Mouse (Mus musculus): ENCODE measurements at regions not wholly inside any gene's neighbourhood (a gene's known extent, or its start where the extent isn't known, plus 50 kb on each side); places are given as distances from the start of the nearest gene placed in this dataset.
A peak's percentile ranks its signal among the peaks of the same experiment; 100 is the strongest.

GRCm38 (mm10) chrX:167152611-167153010 lies 56.5 kb downstream of the Tmsb4x start:
- Histone ChIP-seq H3K4me2 (no peak overlapping the region), H3K4me3 (no peak overlapping the region), H3K9ac (no peak overlapping the region), H3K4me1 (replicated peaks) (peaks cover 6% of the 10 kb centered on the region; the same call in 1 of the 2 replicates), H3K27me3 (no peaks in the 10 kb centered on the region), H3K27ac (peak overlapping the region; percentile 45; the same call in 1 of the 2 replicates), H3K9me3 (replicated peaks) (no peaks in the 10 kb centered on the region), H3K36me3 (no peaks in the 10 kb centered on the region)
- WGBS: 53% methylated on average over 4 of the region's 4 CpGs
- ATAC-seq (replicated peaks; ENCODE audit: insufficient number of reproducible peaks, insufficient read depth, low FRiP score, low read depth): no peak

DNA sequence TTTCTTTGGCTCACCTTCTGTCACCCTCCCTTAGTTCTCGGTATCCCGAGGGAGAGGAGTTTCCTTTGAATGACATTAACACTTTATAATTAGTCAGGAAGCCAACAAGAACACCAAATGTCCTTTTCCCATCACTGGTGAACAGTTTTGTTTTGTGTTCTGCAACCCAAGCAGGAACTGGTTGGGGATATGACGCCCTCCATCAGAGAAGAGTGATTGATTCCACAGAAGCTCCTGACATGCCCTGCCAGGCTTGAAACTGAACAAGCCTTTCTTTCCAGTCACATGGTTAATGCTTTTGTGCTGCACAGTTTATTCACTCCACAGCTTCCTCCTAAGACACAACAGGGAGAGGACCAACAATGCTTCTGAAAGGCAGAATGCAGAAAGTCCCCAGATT lies 57.8 kb downstream of the Tmsb4x start:
- H3K4me1 ChIP-seq (replicated peaks): peaks cover 6% of the 10 kb centered on the region; the same call in 1 of the 2 replicates
- no peak for ATAC-seq (replicated peaks; ENCODE audit: insufficient number of reproducible peaks, insufficient read depth, low FRiP score, low read depth)
- no peak overlapping the region for H3K4me3 ChIP-seq
- H3K4me2 ChIP-seq: no peak overlapping the region
- no peaks in the 10 kb centered on the region for H3K9me3 ChIP-seq (replicated peaks)
- 63% methylated on average over 3 of the region's 3 CpGs for WGBS
- peak overlapping the region; percentile 45; the same call in 1 of the 2 replicates for H3K27ac ChIP-seq
- H3K36me3 ChIP-seq: no peaks in the 10 kb centered on the region
- peaks cover 2% of the 10 kb centered on the region; the same call in 1 of the 2 replicates for H3K27me3 ChIP-seq
- no peak overlapping the region for H3K9ac ChIP-seq

- 75% methylated on average over 4 of the region's 4 CpGs for WGBS
- no peak overlapping the region for H3K4me3 ChIP-seq
- no peak for ATAC-seq (replicated peaks; ENCODE audit: insufficient number of reproducible peaks, insufficient read depth, low FRiP score, low read depth)
These were observed 59.7 kb downstream of the Tmsb4x start for GRCm38 (mm10) chrX:167149400-167149799.

GRCm38 (mm10) chrX:167146513-167147360 lies 62.4 kb downstream of the Tmsb4x start:
- H3K9me3 ChIP-seq (replicated peaks): no peaks in the 10 kb centered on the region
- no peak overlapping the region for H3K4me2 ChIP-seq
- no peak overlapping the region for H3K4me3 ChIP-seq
- H3K27me3 ChIP-seq: peaks cover 2% of the 10 kb centered on the region; the same call in 1 of the 2 replicates
- no peak overlapping the region for H3K27ac ChIP-seq
- no peak for ATAC-seq (replicated peaks; ENCODE audit: insufficient number of reproducible peaks, insufficient read depth, low FRiP score, low read depth)
- WGBS: 72% methylated on average over 8 of the region's 8 CpGs
- no peak overlapping the region for H3K9ac ChIP-seq
- no peaks in the 10 kb centered on the region for H3K4me1 ChIP-seq (replicated peaks)
- no peaks in the 10 kb centered on the region for H3K36me3 ChIP-seq

More at GRCm38 (mm10) chrX:167149400-167149799, 59.7 kb downstream of the Tmsb4x start:
- peaks cover 2% of the 10 kb centered on the region; the same call in 1 of the 2 replicates for H3K27me3 ChIP-seq
- no peaks in the 10 kb centered on the region for H3K9me3 ChIP-seq (replicated peaks)
- peaks cover 6% of the 10 kb centered on the region; the same call in 1 of the 2 replicates for H3K4me1 ChIP-seq (replicated peaks)
- no peak overlapping the region for H3K9ac ChIP-seq
- H3K27ac ChIP-seq: no peak overlapping the region
- H3K36me3 ChIP-seq: no peaks in the 10 kb centered on the region
- H3K4me2 ChIP-seq: no peak overlapping the region

DNA sequence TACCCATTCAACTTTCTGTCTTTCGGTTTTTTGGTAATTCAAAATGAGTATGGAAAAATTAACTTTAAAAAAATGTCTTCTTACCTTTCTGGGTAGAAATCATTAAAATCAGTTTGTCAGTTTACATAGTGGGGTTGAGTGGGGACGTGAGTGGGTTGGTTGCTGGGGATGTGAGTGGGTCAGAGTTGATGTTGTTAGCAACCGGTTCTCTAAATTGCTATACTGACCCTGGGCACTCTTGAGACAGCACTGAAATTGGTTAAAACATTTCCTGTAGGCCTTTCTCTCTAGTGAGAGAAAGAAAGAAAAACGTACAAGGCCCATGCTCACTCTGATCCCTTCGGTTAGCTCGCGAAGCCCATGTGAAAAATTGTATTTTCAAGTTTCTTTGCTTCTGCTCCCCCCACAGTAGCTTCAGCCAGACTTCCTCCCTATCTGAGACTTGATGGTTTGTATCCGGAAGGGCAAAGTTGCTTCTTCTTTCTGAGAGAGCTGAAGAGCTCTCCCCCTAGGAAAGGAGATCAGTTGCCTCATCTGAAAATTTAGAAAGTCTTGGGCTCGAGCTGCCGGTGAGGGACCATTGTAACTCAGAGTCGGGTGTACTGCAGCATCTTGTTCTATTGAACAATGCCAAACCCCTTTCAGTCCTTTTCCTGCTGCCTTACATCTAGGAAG lies 63.5 kb downstream of the Tmsb4x start:
- no peaks in the 10 kb centered on the region for H3K4me1 ChIP-seq (replicated peaks)
- H3K27me3 ChIP-seq: peaks cover 2% of the 10 kb centered on the region; the same call in 1 of the 2 replicates
- 65% methylated on average over 11 of the region's 11 CpGs for WGBS
- no peak overlapping the region for H3K9ac ChIP-seq
- H3K4me3 ChIP-seq: no peak overlapping the region
- no peak overlapping the region for H3K27ac ChIP-seq
- H3K4me2 ChIP-seq: no peak overlapping the region
- no peak for ATAC-seq (replicated peaks; ENCODE audit: insufficient number of reproducible peaks, insufficient read depth, low FRiP score, low read depth)
- no peaks in the 10 kb centered on the region for H3K9me3 ChIP-seq (replicated peaks)
- no peaks in the 10 kb centered on the region for H3K36me3 ChIP-seq

DNA sequence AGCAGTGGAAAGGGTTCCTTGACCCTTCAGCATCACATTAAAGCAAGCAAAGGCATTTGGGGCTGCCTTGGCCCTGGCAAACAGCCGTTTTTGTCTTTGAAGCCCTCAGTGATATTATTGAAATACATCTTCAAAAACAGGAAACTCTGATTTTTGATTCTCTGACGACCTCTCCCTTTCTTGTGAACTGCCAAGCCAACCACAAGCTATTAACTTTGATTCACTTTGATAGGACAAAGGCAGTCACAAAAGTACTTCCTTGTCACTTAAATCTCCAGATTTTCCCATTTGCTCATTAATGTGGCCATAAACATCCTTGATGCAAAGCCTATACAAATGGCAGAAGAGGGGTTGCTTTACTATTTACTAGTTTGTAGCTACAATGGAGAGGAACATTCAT lies 70.0 kb downstream of the Tmsb4x start:
- no peak overlapping the region for H3K27ac ChIP-seq
- no peaks in the 10 kb centered on the region for H3K36me3 ChIP-seq
- H3K4me2 ChIP-seq: no peak overlapping the region
- no peak overlapping the region for H3K9ac ChIP-seq
- H3K4me3 ChIP-seq: no peak overlapping the region
- H3K4me1 ChIP-seq (replicated peaks): no peaks in the 10 kb centered on the region
- no peaks in the 10 kb centered on the region for H3K9me3 ChIP-seq (replicated peaks)
- WGBS: 49% methylated on average over 2 of the region's 2 CpGs
- ATAC-seq (replicated peaks; ENCODE audit: insufficient number of reproducible peaks, insufficient read depth, low FRiP score, low read depth): no peak
- H3K27me3 ChIP-seq: no peaks in the 10 kb centered on the region

GRCm38 (mm10) chrX:167134250-167134649 lies 74.9 kb downstream of the Tmsb4x start:
- WGBS: 84% methylated on average over 3 of the region's 3 CpGs
- no peak for ATAC-seq (replicated peaks; ENCODE audit: insufficient number of reproducible peaks, insufficient read depth, low FRiP score, low read depth)
- Histone ChIP-seq H3K9me3 (replicated peaks) (no peaks in the 10 kb centered on the region), H3K27me3 (no peaks in the 10 kb centered on the region), H3K36me3 (no peaks in the 10 kb centered on the region), H3K4me3 (no peak overlapping the region), H3K9ac (no peak overlapping the region), H3K4me2 (no peak overlapping the region), H3K4me1 (replicated peaks) (no peaks in the 10 kb centered on the region), H3K27ac (no peak overlapping the region)

GRCm38 (mm10) chrX:167132989-167133395 lies 76.1 kb downstream of the Tmsb4x start:
- H3K27ac ChIP-seq: no peak overlapping the region
- no peaks in the 10 kb centered on the region for H3K9me3 ChIP-seq (replicated peaks)
- no peak overlapping the region for H3K4me3 ChIP-seq
- H3K4me2 ChIP-seq: no peak overlapping the region
- no peaks in the 10 kb centered on the region for H3K4me1 ChIP-seq (replicated peaks)
- H3K27me3 ChIP-seq: no peaks in the 10 kb centered on the region
- WGBS: 36% methylated on average over 4 of the region's 4 CpGs
- H3K36me3 ChIP-seq: no peaks in the 10 kb centered on the region
- no peak for ATAC-seq (replicated peaks; ENCODE audit: insufficient number of reproducible peaks, insufficient read depth, low FRiP score, low read depth)
- H3K9ac ChIP-seq: no peak overlapping the region

GRCm38 (mm10) chrX:167131317-167131716 lies 77.8 kb downstream of the Tmsb4x start:
- Histone ChIP-seq H3K9me3 (replicated peaks) (no peaks in the 10 kb centered on the region), H3K9ac (no peak overlapping the region), H3K4me3 (no peak overlapping the region), H3K27ac (no peak overlapping the region), H3K4me2 (no peak overlapping the region), H3K4me1 (replicated peaks) (no peaks in the 10 kb centered on the region), H3K27me3 (no peaks in the 10 kb centered on the region), H3K36me3 (no peaks in the 10 kb centered on the region)
- 80% methylated on average over 3 of the region's 3 CpGs for WGBS
- ATAC-seq (replicated peaks; ENCODE audit: insufficient number of reproducible peaks, insufficient read depth, low FRiP score, low read depth): no peak

DNA sequence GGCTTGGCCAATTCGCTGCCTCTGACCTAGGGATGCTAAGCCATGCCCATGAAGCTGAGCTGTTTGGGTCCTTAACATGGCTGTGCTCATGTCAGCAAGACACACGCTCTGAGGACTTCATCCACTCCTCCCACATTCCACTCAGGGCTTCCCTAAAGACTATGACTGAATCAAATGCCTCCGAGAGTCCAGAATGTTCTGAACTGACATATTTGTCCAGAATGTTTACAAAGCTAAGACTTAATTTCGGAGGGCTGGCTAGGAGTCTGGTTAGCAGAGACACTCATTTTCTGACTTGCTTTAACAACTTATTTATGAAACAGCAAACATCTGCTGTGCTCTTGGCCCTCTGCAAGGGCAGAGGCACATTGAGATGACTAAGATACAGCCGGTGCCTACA lies 78.5 kb downstream of the Tmsb4x start:
- 55% methylated on average over 5 of the region's 5 CpGs for WGBS
- H3K4me1 ChIP-seq (replicated peaks): no peaks in the 10 kb centered on the region
- no peaks in the 10 kb centered on the region for H3K9me3 ChIP-seq (replicated peaks)
- no peaks in the 10 kb centered on the region for H3K36me3 ChIP-seq
- ATAC-seq (replicated peaks; ENCODE audit: insufficient number of reproducible peaks, insufficient read depth, low FRiP score, low read depth): no peak
- H3K27me3 ChIP-seq: no peaks in the 10 kb centered on the region
- no peak overlapping the region for H3K27ac ChIP-seq
- no peak overlapping the region for H3K9ac ChIP-seq
- no peak overlapping the region for H3K4me3 ChIP-seq
- no peak overlapping the region for H3K4me2 ChIP-seq

DNA sequence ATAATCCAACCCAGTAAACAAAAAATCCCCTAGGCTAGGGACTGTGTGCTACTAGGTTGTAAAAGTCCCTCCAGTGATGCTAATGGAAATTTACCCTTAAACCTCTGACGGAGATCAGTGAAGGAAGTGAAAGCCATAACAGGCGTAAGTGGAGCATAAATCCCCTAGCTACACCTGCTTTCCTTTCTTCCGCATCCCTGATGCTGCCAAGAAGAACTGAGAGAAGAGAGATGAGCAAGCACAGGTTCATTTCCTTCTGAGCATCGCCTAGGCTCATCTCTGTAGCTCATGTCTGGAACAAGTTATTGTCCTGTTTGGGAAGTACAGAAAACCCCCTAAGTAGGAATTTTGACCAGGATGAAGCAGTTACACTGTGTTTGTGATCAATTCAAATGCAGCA lies 89.8 kb downstream of the Tmsb4x start:
- Histone ChIP-seq H3K27me3 (no peaks in the 10 kb centered on the region), H3K36me3 (no peaks in the 10 kb centered on the region), H3K4me1 (replicated peaks) (no peaks in the 10 kb centered on the region), H3K9me3 (replicated peaks) (no peaks in the 10 kb centered on the region), H3K4me2 (no peak overlapping the region), H3K4me3 (no peak overlapping the region), H3K9ac (no peak overlapping the region), H3K27ac (no peak overlapping the region)
- ATAC-seq (replicated peaks; ENCODE audit: insufficient number of reproducible peaks, insufficient read depth, low FRiP score, low read depth): no peak
- 84% methylated on average over 4 of the region's 4 CpGs for WGBS
